Mouse (Mus musculus): ENCODE results near the gene Sesn3. TPM values are rescaled to one million over a fixed set of nuclear protein-coding genes. Genes with fewer than 3 reads are reported as not detected.
"Not testable (repeated sequence)": the region's sequence is repeated elsewhere in the genome, so short reads cannot be mapped to it uniquely, and the experiment has no call there.

The Sesn3 gene
- 6.6 and 8.2 TPM in 2 replicates for polyA plus RNA-seq (2015; fragmentation: Nextera tagmentation; extraction: Ambion mirVana)

GRCm38 (mm10) chr9:14274986-14275720 is at the start of gene Sesn3:
Gene Sesn3 (plus strand): TSS chr9:14275067.
- no peaks in the 10 kb centered on the region for H3K27me3 ChIP-seq (ENCODE audit: control insufficient read depth, insufficient read depth, low read length)
- H3K4me3 ChIP-seq (ENCODE audit: low read depth, low read length), result peak within 1 kb of the TSS; percentile 29
- no peaks in the 10 kb centered on the region for H3K36me3 ChIP-seq (ENCODE audit: control insufficient read depth, insufficient read depth, low read length)
- H3K9me3 ChIP-seq (ENCODE audit: control insufficient read depth, low read length), result no peaks in the 10 kb centered on the region
- peak within 1 kb of the TSS; percentile 49 for H3K9ac ChIP-seq (ENCODE audit: low read length)
- ATAC-seq (ENCODE audit: low FRiP score, low TSS enrichment) (peak; percentile 90), DNase-seq (ENCODE audit: low spot score) (peak; percentile 92)
- peak within 1 kb of the TSS; percentile 94 for H3K27ac ChIP-seq (replicated peaks)
- TF ChIP-seq EP300 (optimal IDR thresholded peaks at IDR 0.05) (no peak), CTCF (IDR thresholded peaks at IDR 0.05; ENCODE audit: low read depth) (peak; percentile 49)
- H3K4me1 ChIP-seq (replicated peaks; ENCODE audit: control insufficient read depth, insufficient read depth), result no peaks in the 10 kb centered on the region
- H3K4me2 ChIP-seq (replicated peaks; ENCODE audit: low read depth), result peak within 1 kb of the TSS; percentile 67
- 4% methylated on average over 25 of the region's 25 CpGs for WGBS

- not testable (repeated sequence) for ATAC-seq (ENCODE audit: low FRiP score, low TSS enrichment); H3K9ac ChIP-seq (ENCODE audit: low read length); H3K36me3 ChIP-seq (ENCODE audit: control insufficient read depth, insufficient read depth, low read length); H3K9me3 ChIP-seq (ENCODE audit: control insufficient read depth, low read length); H3K27ac ChIP-seq (replicated peaks); H3K4me2 ChIP-seq (replicated peaks; ENCODE audit: low read depth); H3K4me1 ChIP-seq (replicated peaks; ENCODE audit: control insufficient read depth, insufficient read depth); DNase-seq (ENCODE audit: low spot score); H3K27me3 ChIP-seq (ENCODE audit: control insufficient read depth, insufficient read depth, low read length); H3K4me3 ChIP-seq (ENCODE audit: low read depth, low read length)
- 78% methylated on average over 2 of the region's 2 CpGs for WGBS
These were observed 47.8 kb upstream of the Sesn3 start for GRCm38 (mm10) chr9:14227086-14227485.

GRCm38 (mm10) chr9:14233702-14234373 is 41.0 kb upstream of the Sesn3 start:
- H3K4me1 ChIP-seq (replicated peaks; ENCODE audit: control insufficient read depth, insufficient read depth), result no peaks in the 10 kb centered on the region
- DNase-seq (ENCODE audit: low spot score), result peak; percentile 63
- H3K36me3 ChIP-seq (ENCODE audit: control insufficient read depth, insufficient read depth, low read length), result no peaks in the 10 kb centered on the region
- H3K27me3 ChIP-seq (ENCODE audit: control insufficient read depth, insufficient read depth, low read length), result no peaks in the 10 kb centered on the region
- TF ChIP-seq CTCF (IDR thresholded peaks at IDR 0.05; ENCODE audit: low read depth), result no peak
- TF ChIP-seq EP300 (optimal IDR thresholded peaks at IDR 0.05), result no peak
- H3K4me2 ChIP-seq (replicated peaks; ENCODE audit: low read depth), result no peak overlapping the region
- H3K9me3 ChIP-seq (ENCODE audit: control insufficient read depth, low read length), result no peaks in the 10 kb centered on the region
- peak; percentile 94 for ATAC-seq (ENCODE audit: low FRiP score, low TSS enrichment)
- H3K9ac ChIP-seq (ENCODE audit: low read length), result no peak overlapping the region
- H3K27ac ChIP-seq (replicated peaks), result peak overlapping the region; percentile 37
- WGBS, result 34% methylated on average over 7 of the region's 7 CpGs
- H3K4me3 ChIP-seq (ENCODE audit: low read depth, low read length), result no peak overlapping the region

DNA sequence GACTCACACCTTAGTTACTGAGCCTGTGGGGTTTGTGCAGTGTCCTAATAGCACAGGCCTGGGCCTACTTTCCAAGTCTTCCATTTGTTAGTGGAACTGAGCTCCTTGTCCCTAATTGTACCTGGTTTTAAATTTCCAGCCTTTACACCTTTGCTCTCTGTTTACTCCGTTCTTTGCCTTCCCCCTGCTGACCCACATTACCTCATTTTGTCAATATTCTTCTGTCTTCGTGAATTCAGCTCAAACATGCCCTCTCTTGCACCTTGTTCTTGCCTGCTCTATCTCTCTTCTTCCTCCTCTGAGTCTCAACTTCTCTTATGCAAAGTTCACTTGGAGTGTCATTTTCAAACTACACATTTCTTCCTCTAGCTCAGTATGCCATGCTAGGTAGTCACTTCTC is 39.6 kb upstream of the Sesn3 start:
- Histone ChIP-seq H3K9ac (ENCODE audit: low read length) (no peak overlapping the region), H3K4me2 (replicated peaks; ENCODE audit: low read depth) (no peak overlapping the region), H3K27ac (replicated peaks) (peak overlapping the region; percentile 58), H3K9me3 (ENCODE audit: control insufficient read depth, low read length) (no peaks in the 10 kb centered on the region), H3K4me1 (replicated peaks; ENCODE audit: control insufficient read depth, insufficient read depth) (no peaks in the 10 kb centered on the region), H3K4me3 (ENCODE audit: low read depth, low read length) (no peak overlapping the region), H3K27me3 (ENCODE audit: control insufficient read depth, insufficient read depth, low read length) (no peaks in the 10 kb centered on the region), H3K36me3 (ENCODE audit: control insufficient read depth, insufficient read depth, low read length) (no peaks in the 10 kb centered on the region)
- DNase-seq (ENCODE audit: low spot score), result no peak
- TF ChIP-seq CTCF (IDR thresholded peaks at IDR 0.05; ENCODE audit: low read depth), result no peak
- TF ChIP-seq EP300 (optimal IDR thresholded peaks at IDR 0.05), result no peak
- WGBS, result 49% methylated on average over 2 of the region's 2 CpGs
- peak; percentile 41; the same call in 1 of the 2 replicates for ATAC-seq (ENCODE audit: low FRiP score, low TSS enrichment)

GRCm38 (mm10) chr9:14241003-14241402 is 33.9 kb upstream of the Sesn3 start:
- H3K27ac ChIP-seq (replicated peaks); H3K9ac ChIP-seq (ENCODE audit: low read length); DNase-seq (ENCODE audit: low spot score); H3K27me3 ChIP-seq (ENCODE audit: control insufficient read depth, insufficient read depth, low read length); ATAC-seq (ENCODE audit: low FRiP score, low TSS enrichment); H3K9me3 ChIP-seq (ENCODE audit: control insufficient read depth, low read length); H3K4me2 ChIP-seq (replicated peaks; ENCODE audit: low read depth); H3K4me3 ChIP-seq (ENCODE audit: low read depth, low read length); H3K4me1 ChIP-seq (replicated peaks; ENCODE audit: control insufficient read depth, insufficient read depth); H3K36me3 ChIP-seq (ENCODE audit: control insufficient read depth, insufficient read depth, low read length): not testable (repeated sequence)
- 48% methylated on average over 1 of the region's 1 CpGs for WGBS

DNA sequence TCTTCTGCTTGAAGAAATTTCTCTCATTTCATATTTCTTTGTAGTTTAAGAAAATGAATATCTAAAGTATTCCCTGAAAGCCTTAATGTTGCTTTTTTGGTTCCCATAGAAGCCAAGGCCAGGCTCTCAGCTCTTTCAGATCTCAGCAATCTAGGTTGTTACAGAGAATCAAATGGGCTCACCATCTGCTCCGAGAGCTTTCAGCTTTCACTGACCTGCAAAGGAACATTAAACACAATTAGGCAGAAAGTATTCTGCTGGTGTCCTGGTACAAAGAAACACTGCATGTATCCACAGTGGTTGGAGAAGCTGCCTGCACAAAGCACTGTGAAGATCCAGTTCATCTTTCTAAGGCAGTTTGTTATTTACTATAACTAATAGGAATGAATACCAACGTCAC is 32.6 kb upstream of the Sesn3 start:
- no peaks in the 10 kb centered on the region for H3K9me3 ChIP-seq (ENCODE audit: control insufficient read depth, low read length)
- TF ChIP-seq CTCF (IDR thresholded peaks at IDR 0.05; ENCODE audit: low read depth) (no peak), EP300 (optimal IDR thresholded peaks at IDR 0.05) (no peak)
- H3K4me3 ChIP-seq (ENCODE audit: low read depth, low read length), result no peak overlapping the region
- no peak overlapping the region for H3K27ac ChIP-seq (replicated peaks)
- no peaks in the 10 kb centered on the region for H3K4me1 ChIP-seq (replicated peaks; ENCODE audit: control insufficient read depth, insufficient read depth)
- H3K4me2 ChIP-seq (replicated peaks; ENCODE audit: low read depth), result no peak overlapping the region
- no peak for ATAC-seq (ENCODE audit: low FRiP score, low TSS enrichment)
- 64% methylated on average over 2 of the region's 2 CpGs for WGBS
- no peaks in the 10 kb centered on the region for H3K36me3 ChIP-seq (ENCODE audit: control insufficient read depth, insufficient read depth, low read length)
- no peak for DNase-seq (ENCODE audit: low spot score)
- H3K27me3 ChIP-seq (ENCODE audit: control insufficient read depth, insufficient read depth, low read length), result no peaks in the 10 kb centered on the region
- no peak overlapping the region for H3K9ac ChIP-seq (ENCODE audit: low read length)
